Mouse (Mus musculus): ENCODE results near the gene Adarb1. TPM values are rescaled to one million over a fixed set of nuclear protein-coding genes. Genes with fewer than 3 reads are reported as not detected.

The Adarb1 gene
- polyA plus RNA-seq, 1 experiment from 2014 or later, result 5.1 TPM

DNA sequence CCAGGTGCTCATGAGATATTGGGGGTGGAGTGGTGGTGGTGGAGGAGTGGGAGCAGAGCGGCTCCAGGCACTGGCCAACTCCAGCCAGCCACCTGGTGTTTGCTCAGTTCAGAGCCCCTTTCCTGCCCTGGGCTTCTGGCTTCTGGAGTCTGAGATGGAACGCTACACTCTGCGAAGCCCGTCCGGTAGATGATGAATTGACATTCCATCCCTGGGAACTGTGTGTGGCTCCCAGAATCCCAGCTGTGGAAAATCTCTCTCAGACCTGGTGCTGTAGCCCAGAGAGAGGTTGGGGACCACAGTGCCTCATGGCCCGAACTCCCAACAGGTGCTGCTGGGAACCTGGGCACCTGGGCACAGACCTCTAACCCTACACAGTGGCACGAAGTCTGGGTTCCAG, 170.4 kb downstream of the Adarb1 start:
- no peak overlapping the region for H3K27ac ChIP-seq (replicated peaks)
- H3K4me1 ChIP-seq, result peaks cover 39% of the 10 kb centered on the region
- H3K9me3 ChIP-seq, result no peaks in the 10 kb centered on the region
- peaks cover 5% of the 10 kb centered on the region for H3K27me3 ChIP-seq (replicated peaks; ENCODE audit: low read depth, poor library complexity, severe bottlenecking)
- H3K4me3 ChIP-seq, result no peak overlapping the region
- 91% methylated on average over 7 of the region's 7 CpGs for WGBS
- DNase-seq (ENCODE audit: low spot score), result no peak
- no peaks in the 10 kb centered on the region for H3K36me3 ChIP-seq (replicated peaks)

DNA sequence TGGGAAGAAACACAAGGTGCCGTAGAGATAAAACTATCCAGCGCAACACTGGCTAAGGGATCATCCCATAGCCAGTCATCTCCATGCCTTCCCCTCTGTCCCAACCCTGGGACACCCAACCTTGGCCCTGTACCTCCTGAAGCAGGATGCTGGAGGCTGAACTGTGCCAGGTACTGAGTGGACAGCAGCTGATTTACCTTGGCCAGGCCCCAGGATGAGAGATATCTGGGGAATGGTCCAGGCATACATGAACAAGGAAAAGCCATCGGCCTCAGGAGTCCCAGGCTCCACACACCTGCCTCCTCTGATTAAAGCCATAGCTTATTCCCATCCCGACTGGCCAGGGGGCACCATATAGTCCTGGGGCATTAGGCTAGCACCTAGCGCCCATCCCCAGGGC, 171.0 kb downstream of the Adarb1 start:
- Histone ChIP-seq H3K4me1 (peaks cover 33% of the 10 kb centered on the region), H3K27ac (replicated peaks) (no peak overlapping the region), H3K4me3 (no peak overlapping the region), H3K36me3 (replicated peaks) (no peaks in the 10 kb centered on the region), H3K27me3 (replicated peaks; ENCODE audit: low read depth, poor library complexity, severe bottlenecking) (peaks cover 5% of the 10 kb centered on the region), H3K9me3 (no peaks in the 10 kb centered on the region)
- 88% methylated on average over 5 of the region's 5 CpGs for WGBS
- DNase-seq (ENCODE audit: low spot score), result no peak

DNA sequence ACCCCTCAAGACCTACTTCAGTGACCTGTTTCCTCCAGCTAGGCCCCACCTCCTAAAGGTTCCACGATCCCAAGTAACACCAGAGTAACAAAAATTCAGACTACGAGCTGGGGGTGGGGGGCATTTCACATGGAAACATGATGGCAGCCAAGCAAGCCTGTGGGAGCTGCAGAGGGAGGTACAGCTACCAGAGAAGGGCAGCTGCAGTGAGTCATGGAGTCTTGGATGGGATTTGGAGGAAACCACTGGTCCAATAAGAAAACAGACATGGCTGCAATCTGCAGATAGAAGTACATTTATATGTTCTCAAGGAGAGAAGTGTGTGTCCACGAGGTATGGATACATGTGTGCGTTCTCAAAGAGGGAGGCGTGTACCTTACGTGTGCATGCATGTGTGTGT, 173.3 kb downstream of the Adarb1 start:
- Histone ChIP-seq H3K4me3 (no peak overlapping the region), H3K4me1 (peaks cover 24% of the 10 kb centered on the region; the same call in 1 of the 2 replicates), H3K36me3 (replicated peaks) (no peaks in the 10 kb centered on the region), H3K9me3 (no peaks in the 10 kb centered on the region), H3K27me3 (replicated peaks; ENCODE audit: low read depth, poor library complexity, severe bottlenecking) (peaks cover 2% of the 10 kb centered on the region; the same call in 1 of the 2 replicates), H3K27ac (replicated peaks) (no peak overlapping the region)
- no peak for DNase-seq (ENCODE audit: low spot score)
- WGBS, result 91% methylated on average over 6 of the region's 6 CpGs

DNA sequence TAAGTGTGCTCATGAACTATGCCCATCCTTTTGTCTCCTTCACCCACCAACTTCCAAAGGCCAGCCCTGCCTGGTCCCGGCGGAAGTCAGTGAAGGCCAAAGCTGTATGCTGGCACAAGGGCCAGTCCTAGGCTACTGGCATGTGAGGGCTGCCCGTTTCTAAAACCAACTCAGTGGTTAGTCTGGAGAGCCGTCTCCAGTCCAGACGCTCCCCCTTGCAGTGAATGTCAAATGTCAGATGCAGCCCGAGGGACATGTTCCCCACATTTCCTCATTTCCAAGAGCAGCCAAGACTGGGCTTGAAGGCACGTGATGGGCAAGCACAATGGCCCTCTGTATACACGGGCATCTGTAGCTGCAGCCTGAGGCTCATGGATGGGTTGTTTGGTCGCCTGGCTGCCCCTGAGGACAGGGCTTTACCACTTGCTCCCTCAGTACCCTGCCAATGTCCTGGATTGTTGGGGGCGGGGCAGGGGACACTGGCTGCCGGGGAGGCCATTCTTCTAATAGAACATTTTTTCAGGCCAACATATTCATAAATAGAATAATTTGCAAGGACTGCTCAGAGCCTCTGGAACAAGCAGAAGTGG, 174.4 kb downstream of the Adarb1 start:
- H3K27ac ChIP-seq (replicated peaks), result no peak overlapping the region
- no peak overlapping the region for H3K4me3 ChIP-seq
- H3K9me3 ChIP-seq, result no peaks in the 10 kb centered on the region
- no peak for DNase-seq (ENCODE audit: low spot score)
- no peaks in the 10 kb centered on the region for H3K36me3 ChIP-seq (replicated peaks)
- H3K27me3 ChIP-seq (replicated peaks; ENCODE audit: low read depth, poor library complexity, severe bottlenecking), result no peaks in the 10 kb centered on the region
- 57% methylated on average over 11 of the region's 11 CpGs for WGBS
- H3K4me1 ChIP-seq, result peaks cover 24% of the 10 kb centered on the region; the same call in 1 of the 2 replicates

DNA sequence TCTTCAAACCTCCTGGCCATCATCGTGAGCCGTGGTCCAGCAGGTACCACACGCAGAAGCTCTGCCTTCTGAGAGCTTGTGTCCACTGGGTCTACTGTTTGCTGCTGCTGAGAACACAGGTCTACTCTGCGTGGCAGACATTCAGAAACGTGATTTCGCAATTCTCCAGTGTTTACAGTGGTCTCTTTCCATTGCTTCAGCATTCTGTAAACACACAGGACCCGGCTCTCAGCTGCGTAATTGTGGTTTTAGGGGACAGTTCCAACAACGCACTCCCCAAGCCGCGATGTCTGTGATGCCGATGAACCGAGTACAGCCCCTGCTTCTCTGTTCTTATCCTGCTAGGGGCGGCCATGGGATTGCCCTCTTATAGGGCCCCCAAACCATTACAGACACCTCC, 175.2 kb downstream of the Adarb1 start:
- 91% methylated on average over 14 of the region's 14 CpGs for WGBS
- H3K9me3 ChIP-seq, result no peaks in the 10 kb centered on the region
- H3K36me3 ChIP-seq (replicated peaks), result no peaks in the 10 kb centered on the region
- peak overlapping the region; percentile 60; the same call in 1 of the 2 replicates for H3K27ac ChIP-seq (replicated peaks)
- DNase-seq (ENCODE audit: low spot score), result no peak
- H3K4me1 ChIP-seq, result peaks cover 20% of the 10 kb centered on the region; the same call in 1 of the 2 replicates
- no peak overlapping the region for H3K4me3 ChIP-seq
- H3K27me3 ChIP-seq (replicated peaks; ENCODE audit: low read depth, poor library complexity, severe bottlenecking), result no peaks in the 10 kb centered on the region

DNA sequence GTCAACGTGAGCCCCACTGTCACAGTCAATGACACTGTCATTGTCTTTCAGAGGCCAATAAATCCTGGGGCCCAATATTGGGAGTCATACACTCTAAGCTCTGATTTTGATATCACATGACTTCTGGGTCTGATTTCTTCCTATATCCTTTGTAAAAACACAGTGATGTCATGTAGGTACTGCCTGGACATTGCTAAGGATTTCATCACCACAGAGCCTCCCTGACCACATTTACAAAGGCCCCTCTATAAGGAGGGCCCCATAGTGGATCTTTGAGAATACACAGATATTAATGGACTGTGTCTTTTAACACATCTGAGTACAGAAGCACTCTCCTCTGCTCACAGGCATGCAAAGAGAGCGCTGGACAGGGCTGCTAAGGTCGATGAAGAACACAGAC, 175.7 kb downstream of the Adarb1 start:
- 90% methylated on average over 3 of the region's 3 CpGs for WGBS
- Histone ChIP-seq H3K9me3 (no peaks in the 10 kb centered on the region), H3K4me3 (no peak overlapping the region), H3K27me3 (replicated peaks; ENCODE audit: low read depth, poor library complexity, severe bottlenecking) (no peaks in the 10 kb centered on the region), H3K27ac (replicated peaks) (no peak overlapping the region), H3K4me1 (peaks cover 20% of the 10 kb centered on the region; the same call in 1 of the 2 replicates), H3K36me3 (replicated peaks) (no peaks in the 10 kb centered on the region)
- no peak for DNase-seq (ENCODE audit: low spot score)

DNA sequence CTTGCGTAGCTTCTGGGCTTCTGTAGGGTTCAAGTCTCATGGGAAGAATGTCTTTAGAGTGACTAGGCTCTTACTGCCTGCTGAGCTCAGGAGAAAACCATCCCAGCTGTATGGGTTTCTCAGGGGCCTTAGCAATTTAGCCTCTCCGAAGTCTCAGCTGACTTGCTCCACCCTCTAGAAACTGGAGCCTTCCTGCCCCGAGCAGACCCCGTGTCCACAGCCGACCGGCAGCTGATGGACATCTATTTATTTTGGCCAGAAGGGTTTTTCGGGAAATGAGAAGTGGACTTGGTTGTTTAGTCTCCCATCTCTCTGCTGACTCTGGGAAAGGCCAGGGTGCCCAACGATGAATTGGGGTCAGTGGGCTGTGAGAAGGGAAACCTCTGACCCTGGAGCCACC, 177.3 kb downstream of the Adarb1 start:
- H3K27ac ChIP-seq (replicated peaks), result no peak overlapping the region
- H3K9me3 ChIP-seq, result peaks cover 7% of the 10 kb centered on the region; the same call in 1 of the 2 replicates
- WGBS, result 66% methylated on average over 8 of the region's 8 CpGs
- no peak overlapping the region for H3K4me3 ChIP-seq
- H3K27me3 ChIP-seq (replicated peaks; ENCODE audit: low read depth, poor library complexity, severe bottlenecking), result no peaks in the 10 kb centered on the region
- no peak for DNase-seq (ENCODE audit: low spot score)
- H3K36me3 ChIP-seq (replicated peaks), result no peaks in the 10 kb centered on the region
- H3K4me1 ChIP-seq, result peaks cover 21% of the 10 kb centered on the region; the same call in 1 of the 2 replicates

Other genes starting within 250 kb of the Adarb1 start
- 74.5 and 77.0 TPM in 2 replicates for gene Pofut2, start 159.1 kb downstream of the Adarb1 start, polyA plus RNA-seq (2016; fragmentation: Nextera tagmentation; extraction: Ambion mirVana)
- 43.9 and 46.9 TPM in 2 replicates for gene Fam207a, start 97.5 kb upstream of the Adarb1 start, polyA plus RNA-seq (2016; fragmentation: Nextera tagmentation; extraction: Ambion mirVana)
- 0.60 and 1.3 TPM in 2 replicates for gene Itgb2, start 112.0 kb upstream of the Adarb1 start, polyA plus RNA-seq (2016; fragmentation: Nextera tagmentation; extraction: Ambion mirVana)
- 65.6 and 71.0 TPM in 2 replicates for gene Pttg1ip, start 163.4 kb upstream of the Adarb1 start, polyA plus RNA-seq (2016; fragmentation: Nextera tagmentation; extraction: Ambion mirVana)
- 419 and 445 TPM in 2 replicates for gene Sumo3, start 187.8 kb upstream of the Adarb1 start, polyA plus RNA-seq (2016; fragmentation: Nextera tagmentation; extraction: Ambion mirVana)
- 1.9 and 8.0 TPM in 2 replicates for gene Gm49325, start 187.9 kb upstream of the Adarb1 start, polyA plus RNA-seq (2016; fragmentation: Nextera tagmentation; extraction: Ambion mirVana)
- 98.9 and 101 TPM in 2 replicates for gene Ube2g2, start 204.0 kb upstream of the Adarb1 start, polyA plus RNA-seq (2016; fragmentation: Nextera tagmentation; extraction: Ambion mirVana)